Mouse (Mus musculus) kidney, postnatal 10 days (tissue): Measurements from ENCODE around the gene F7.
A peak's percentile ranks its signal among the peaks of the same experiment; 100 is the strongest.
"Not testable (repeated sequence)": the region's sequence is repeated elsewhere in the genome, so short reads cannot be mapped to it uniquely, and the experiment has no call there.

Experiments
- DNase-seq: peaks from one replicate; pipeline ENCODE4 v3.0.0; 2021; ENCODE audit warnings: mixed read lengths

The F7 gene

GRCm38 (mm10) chr8:13036346-13036812, 10.5 kb downstream of the F7 start:
- DNase-seq: no peak

GRCm38 (mm10) chr8:13037015-13037414, 11.2 kb downstream of the F7 start, which contains the start of gene F10:
Gene F10 (plus strand): TSS chr8:13037308.
- DNase-seq: no peak

- DNase-seq: peak; percentile 15
Observed at GRCm38 (mm10) chr8:13037569-13037968, 11.7 kb downstream of the F7 start.

- DNase-seq: no peak
Observed at GRCm38 (mm10) chr8:13039054-13039453, 13.2 kb downstream of the F7 start.

GRCm38 (mm10) chr8:13041459-13041858, 15.6 kb downstream of the F7 start:
- no peak for DNase-seq

- DNase-seq: no peak
Observed at GRCm38 (mm10) chr8:13047652-13048051, 21.8 kb downstream of the F7 start.

- DNase-seq: no peak
Observed at GRCm38 (mm10) chr8:13050550-13050949, 24.7 kb downstream of the F7 start.

GRCm38 (mm10) chr8:13057351-13057750, 31.5 kb downstream of the F7 start:
- DNase-seq: peak; percentile 14

- peak; percentile 70 for DNase-seq
Observed at GRCm38 (mm10) chr8:13060441-13061150, 34.8 kb downstream of the F7 start, which contains the start of gene Proz. Gene Proz (plus strand): TSS chr8:13060914.

GRCm38 (mm10) chr8:13063112-13063511, 37.3 kb downstream of the F7 start:
- no peak for DNase-seq

GRCm38 (mm10) chr8:13073255-13073654, 47.4 kb downstream of the F7 start:
- DNase-seq: no peak

GRCm38 (mm10) chr8:13075044-13075443, 49.2 kb downstream of the F7 start:
- no peak for DNase-seq

- not testable (repeated sequence) for DNase-seq
Observed at GRCm38 (mm10) chr8:13075579-13075978, 49.7 kb downstream of the F7 start.

- DNase-seq: no peak
Observed at GRCm38 (mm10) chr8:13077542-13077941, 51.7 kb downstream of the F7 start.
